Mouse (Mus musculus) testis, adult 2 months (tissue): ENCODE data around the gene Adamts9. TPM values are rescaled to one million over a fixed set of nuclear protein-coding genes. Genes with fewer than 3 reads are reported as not detected.

Source experiments
- H3K27ac ChIP-seq: fragments of 200-500 bp; 2 replicates; pipeline ENCODE4 v1.5.1; 2012; ENCODE audit warnings: low read depth, low read length; ENCODE audit not compliant: control insufficient read depth, insufficient read depth
- H3K27me3 ChIP-seq: fragments of 200-500 bp; 2 replicates; pipeline ENCODE4 v1.6.1; 2012; ENCODE audit warnings: mild to moderate bottlenecking, low read length, moderate library complexity; ENCODE audit not compliant: control insufficient read depth, insufficient read depth
- H3K36me3 ChIP-seq: fragments of 200-500 bp; 2 replicates; pipeline ENCODE4 v1.6.1; 2012; ENCODE audit warnings: mild to moderate bottlenecking, low read length; ENCODE audit not compliant: control insufficient read depth, insufficient read depth
- H3K4me1 ChIP-seq: fragments of 200-500 bp; 2 replicates; pipeline ENCODE4 v1.6.1; 2012; ENCODE audit warnings: low read length; ENCODE audit not compliant: control insufficient read depth, insufficient read depth
- H3K4me3 ChIP-seq: fragments of 200-500 bp; 2 replicates; pipeline ENCODE4 v1.5.1; 2012; ENCODE audit warnings: low read depth, mild to moderate bottlenecking, low read length, moderate library complexity, mixed read lengths; ENCODE audit not compliant: control insufficient read depth
- CTCF ChIP-seq: fragments of 200-500 bp; IDR thresholded peaks from 2 replicates; pipeline ENCODE4 v1.5.1; 2012; ENCODE audit warnings: low read depth, mild to moderate bottlenecking, inconsistent platforms, low read length, moderate library complexity; ENCODE audit not compliant: control insufficient read depth, insufficient read depth, insufficient replicate concordance
- POLR2A ChIP-seq: fragments of 200-500 bp; IDR thresholded peaks from 2 replicates; pipeline ENCODE4 v1.6.1; 2012; ENCODE audit warnings: low read depth, mild to moderate bottlenecking, inconsistent platforms, low read length, moderate library complexity; ENCODE audit not compliant: control insufficient read depth
- polyA plus RNA-seq: library from polyadenylated mRNA; depleted of rRNA; stranded (reverse); fragments of >200 nt; gene quantifications from 2 replicates; pipeline ENCODE4 v1.2.3, GENCODE M21; 2012

The Adamts9 gene
- polyA plus RNA-seq, 1 experiment = 1.3 TPM

DNA sequence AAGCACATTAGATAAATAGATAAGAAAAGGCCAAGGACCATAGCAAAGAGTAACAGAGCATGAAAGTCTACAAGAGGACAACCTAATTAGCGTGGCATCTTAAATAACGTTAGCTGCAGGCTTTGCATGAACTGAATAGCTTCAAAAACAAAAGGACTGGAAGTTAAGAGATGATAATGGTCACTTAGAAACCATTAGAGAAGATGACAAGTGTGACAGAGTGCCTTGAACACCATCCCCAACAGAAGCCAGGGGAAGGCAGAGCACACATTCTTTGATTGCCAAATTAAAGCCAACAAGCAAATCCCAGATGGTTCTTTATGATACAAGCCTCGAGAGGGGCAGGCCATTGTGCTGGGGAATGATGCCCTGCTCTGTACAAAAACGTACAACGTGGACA is 121.7 kb downstream of the Adamts9 start:
- TF ChIP-seq POLR2A (no peak), CTCF (no peak)
- no peak overlapping the region for H3K4me3 ChIP-seq
- H3K36me3 ChIP-seq = no peaks in the 10 kb centered on the region
- no peaks in the 10 kb centered on the region for H3K4me1 ChIP-seq
- no peak overlapping the region for H3K27ac ChIP-seq
- no peaks in the 10 kb centered on the region for H3K27me3 ChIP-seq

DNA sequence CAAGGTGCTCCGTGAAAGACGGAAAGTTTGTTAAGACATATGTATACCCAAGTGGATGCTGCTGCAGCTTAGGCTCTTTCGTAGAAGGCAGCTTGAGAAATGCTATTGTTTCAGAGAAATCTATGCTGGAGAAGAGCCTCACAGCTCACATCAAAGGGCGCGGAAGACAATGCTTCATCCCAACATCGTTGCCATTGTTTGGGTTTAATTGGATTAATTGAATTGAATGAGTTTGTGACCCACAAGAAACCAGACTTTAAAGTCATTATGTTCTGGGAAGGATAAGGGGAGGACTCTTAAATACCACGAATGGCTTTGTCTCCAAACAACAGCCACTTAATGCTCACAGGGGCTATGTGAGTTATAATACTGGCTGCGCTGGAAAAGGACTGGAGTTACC is 125.6 kb downstream of the Adamts9 start:
- no peaks in the 10 kb centered on the region for H3K4me1 ChIP-seq
- H3K4me3 ChIP-seq = no peak overlapping the region
- H3K27me3 ChIP-seq = no peaks in the 10 kb centered on the region
- no peak overlapping the region for H3K27ac ChIP-seq
- H3K36me3 ChIP-seq = no peaks in the 10 kb centered on the region
- TF ChIP-seq POLR2A (no peak), CTCF (no peak)

- no peaks in the 10 kb centered on the region for H3K36me3 ChIP-seq
- no peaks in the 10 kb centered on the region for H3K27me3 ChIP-seq
- no peak within 1 kb of the TSS for H3K27ac ChIP-seq
- H3K4me3 ChIP-seq = no peak within 1 kb of the TSS
- H3K4me1 ChIP-seq = no peaks in the 10 kb centered on the region
- TF ChIP-seq POLR2A (no peak), CTCF (no peak)
Observed at GRCm38 (mm10) chr6:92816311-92816751, 127.0 kb downstream of the Adamts9 start, which contains the start of gene A730049H05Rik. Gene A730049H05Rik (plus strand): TSS chr6:92816478.

GRCm38 (mm10) chr6:92812702-92813370 is 130.5 kb downstream of the Adamts9 start:
- H3K4me3 ChIP-seq = no peak overlapping the region
- no peak overlapping the region for H3K27ac ChIP-seq
- no peaks in the 10 kb centered on the region for H3K36me3 ChIP-seq
- no peaks in the 10 kb centered on the region for H3K4me1 ChIP-seq
- H3K27me3 ChIP-seq = no peaks in the 10 kb centered on the region
- no peak for TF ChIP-seq POLR2A
- TF ChIP-seq CTCF = no peak

DNA sequence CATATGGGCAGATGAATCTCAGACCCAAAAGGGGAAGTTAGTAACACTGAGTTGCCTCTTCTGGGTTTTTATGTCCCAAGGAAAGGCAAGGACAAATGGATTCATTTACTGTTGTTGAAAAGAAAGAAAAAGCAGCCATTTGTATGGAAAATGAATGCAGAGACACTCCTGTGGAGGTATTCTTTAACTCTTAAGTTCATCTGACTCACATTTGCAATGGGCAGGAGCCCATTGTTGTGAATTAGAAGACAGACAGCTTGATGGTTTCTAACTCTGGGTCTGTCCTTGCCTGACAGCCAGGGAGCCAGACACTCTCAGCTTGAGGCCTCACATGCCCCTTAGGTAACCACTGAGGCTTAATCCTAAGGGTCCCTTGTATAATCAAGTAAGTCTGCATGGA is 131.7 kb downstream of the Adamts9 start:
- Histone ChIP-seq H3K4me1 (no peaks in the 10 kb centered on the region), H3K27ac (no peak overlapping the region), H3K27me3 (no peaks in the 10 kb centered on the region), H3K4me3 (no peak overlapping the region), H3K36me3 (no peaks in the 10 kb centered on the region)
- TF ChIP-seq POLR2A = no peak
- TF ChIP-seq CTCF = no peak

DNA sequence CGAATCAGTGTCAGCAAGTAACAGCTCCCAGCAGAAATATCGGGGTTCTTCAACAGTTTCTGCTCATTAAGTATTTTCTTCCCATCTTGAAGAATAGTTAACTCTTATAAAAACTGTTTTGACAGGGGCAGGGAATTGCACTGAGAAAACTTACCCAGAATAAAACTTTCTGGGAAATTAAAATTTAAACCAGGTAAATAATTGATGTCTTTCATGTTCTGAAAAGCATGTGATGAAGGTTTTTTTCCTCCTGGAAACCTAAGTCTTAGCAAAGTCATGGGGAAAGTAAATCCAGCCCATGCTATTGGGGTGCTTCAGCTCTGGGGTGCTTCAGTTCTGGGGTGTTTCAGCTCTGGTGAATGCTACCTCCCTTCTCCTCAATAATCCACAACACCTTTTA is 132.7 kb downstream of the Adamts9 start:
- Histone ChIP-seq H3K27me3 (no peaks in the 10 kb centered on the region), H3K36me3 (no peaks in the 10 kb centered on the region), H3K4me3 (no peak overlapping the region), H3K27ac (no peak overlapping the region), H3K4me1 (no peaks in the 10 kb centered on the region)
- TF ChIP-seq CTCF (no peak), POLR2A (no peak)

DNA sequence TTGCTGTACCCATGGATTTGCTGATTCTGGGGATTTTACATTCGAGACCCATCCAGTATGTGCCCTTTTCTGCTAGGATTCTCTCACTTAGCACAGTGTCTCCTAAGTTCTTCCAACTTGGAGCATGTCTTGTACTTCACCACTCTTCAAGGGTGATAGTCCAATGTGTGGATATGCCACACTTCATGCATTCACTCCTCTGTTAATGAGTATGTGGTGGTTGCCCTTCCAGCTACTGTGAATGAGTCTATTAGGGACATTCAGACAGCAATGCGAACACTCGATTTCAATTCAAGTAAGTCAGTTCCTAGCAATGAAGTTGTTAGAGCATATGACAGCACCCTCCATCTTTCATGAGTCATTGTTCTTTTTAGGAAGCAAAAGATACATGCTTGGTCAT is 133.5 kb downstream of the Adamts9 start:
- Histone ChIP-seq H3K4me3 (no peak overlapping the region), H3K4me1 (no peaks in the 10 kb centered on the region), H3K27ac (no peak overlapping the region), H3K27me3 (no peaks in the 10 kb centered on the region), H3K36me3 (no peaks in the 10 kb centered on the region)
- TF ChIP-seq POLR2A (no peak), CTCF (no peak)

DNA sequence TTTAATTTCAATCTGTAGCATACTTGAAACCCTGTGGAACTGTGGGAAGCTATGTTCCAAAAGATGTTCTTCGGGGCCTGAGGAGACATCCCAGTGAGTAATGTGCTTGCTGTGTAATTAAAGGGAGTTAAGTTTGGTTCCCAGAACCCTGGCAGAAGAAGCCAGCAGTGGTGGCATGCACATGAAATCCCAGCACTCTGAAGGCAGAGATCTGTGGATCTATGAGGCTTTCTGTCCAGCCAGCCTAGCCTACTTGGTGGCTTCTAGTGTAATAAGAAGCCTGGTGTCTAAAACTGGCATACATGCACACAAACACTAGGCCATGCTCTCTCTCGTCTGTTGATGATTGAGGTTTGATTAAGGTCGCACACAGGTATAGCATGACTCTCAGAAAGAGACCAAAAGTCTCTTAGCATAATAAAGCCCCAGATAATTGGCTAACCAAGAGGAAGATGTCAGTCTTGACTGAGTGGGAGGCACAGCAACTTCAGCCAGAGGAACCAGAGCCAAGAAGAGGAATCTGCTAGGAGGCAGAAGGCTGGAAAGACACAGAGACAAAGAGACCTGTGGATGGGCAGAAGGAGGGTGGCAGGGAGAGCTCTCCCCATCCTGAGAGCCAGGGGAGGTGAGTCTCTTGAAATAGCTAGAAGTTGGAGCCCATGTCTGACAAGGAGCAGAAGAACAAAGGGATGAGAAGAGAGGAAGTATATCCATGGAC is 138.9 kb downstream of the Adamts9 start:
- H3K4me1 ChIP-seq = no peaks in the 10 kb centered on the region
- no peak overlapping the region for H3K4me3 ChIP-seq
- H3K27ac ChIP-seq = no peak overlapping the region
- no peaks in the 10 kb centered on the region for H3K27me3 ChIP-seq
- TF ChIP-seq CTCF (no peak), POLR2A (no peak)
- H3K36me3 ChIP-seq = no peaks in the 10 kb centered on the region
